Mouse (Mus musculus) T-helper 17 cell (primary cell): ENCODE measurements at regions not wholly inside any gene's neighbourhood (a gene's known extent, or its start where the extent isn't known, plus 50 kb on each side); places are given as distances from the start of the nearest gene placed in this dataset.

ENCODE experiments used
- in situ Hi-C, 2 experiments: fragments of 300-600 bp; cut with MboI, MseI; formaldehyde crosslinking; loops; 1 replicate in 1 of 2; 2 replicates in 1 of 2; pipeline ENCODE4 v1.15.1; 2025; ENCODE audit warnings: high pct_unique_total_duplicates in 2 of 2

DNA sequence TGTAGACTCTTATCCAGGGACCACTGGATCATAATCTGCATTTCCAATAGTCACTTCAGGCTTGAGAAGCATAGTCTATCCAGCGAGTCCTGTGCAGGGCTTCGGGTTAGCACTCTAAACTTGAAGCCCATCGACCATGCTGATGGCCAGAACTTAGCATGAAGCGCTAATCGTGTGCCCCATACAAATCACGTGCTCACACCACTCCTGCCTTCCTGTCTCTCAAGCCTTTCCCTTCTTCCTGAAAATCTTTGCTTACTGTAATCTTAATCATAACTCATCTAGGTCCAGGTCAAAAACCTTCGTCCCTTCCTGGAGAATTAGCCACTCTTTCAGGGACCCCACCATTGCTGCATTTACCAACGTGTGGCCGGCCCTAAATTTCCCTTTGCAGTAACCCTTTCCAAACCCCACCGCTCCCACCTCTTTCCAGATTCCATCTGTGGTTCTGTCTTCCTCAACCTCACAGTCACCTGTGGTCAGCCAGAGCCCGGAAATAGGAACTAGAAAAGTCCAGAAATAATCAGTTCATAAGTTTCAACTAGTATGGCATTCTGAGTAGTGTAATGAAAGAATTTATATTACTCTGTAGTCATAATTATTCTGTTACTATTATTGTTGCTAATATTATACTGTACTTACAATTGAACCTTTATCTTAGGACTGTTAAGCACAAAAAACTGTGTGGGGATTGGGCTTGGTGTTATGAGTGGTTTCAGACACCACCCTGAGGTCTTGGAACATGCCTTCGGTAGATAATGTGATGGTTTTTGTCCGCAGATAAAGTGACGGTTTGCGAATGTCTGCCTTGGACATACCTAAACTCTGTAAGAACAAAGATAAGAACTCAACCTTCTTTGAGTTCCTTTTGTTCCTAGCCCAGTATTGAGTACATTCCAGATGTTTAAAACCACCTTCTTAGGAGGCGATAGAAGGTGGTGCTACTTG, 57.3 kb upstream of the Slc1a3 start:
- in situ Hi-C loops: loop anchor here (5.0 kb wide), 2 partner anchors 34 to 79 kb away; no protein-coding TSS in a partner anchor

GRCm38 (mm10) chr15:8766208-8766607, 55.6 kb upstream of the Slc1a3 start:
- in situ Hi-C loops: loop anchor here (5.0 kb wide), 2 partner anchors 36 to 81 kb away; no protein-coding TSS in a partner anchor

- in situ Hi-C loops: no loop called here
These were observed 51.2 kb upstream of the Slc1a3 start for GRCm38 (mm10) chr15:8761741-8762271.

GRCm38 (mm10) chr15:8761132-8761531, 50.6 kb upstream of the Slc1a3 start:
- in situ Hi-C loops: no loop called here
